Mouse (Mus musculus): Measurements from ENCODE around the gene Zfp672.

GRCm38 (mm10) chr11:58357844-58358534 lies 27.9 kb upstream of the Zfp672 start:
- no peak for TF ChIP-seq CTCF (IDR thresholded peaks at IDR 0.05; ENCODE audit: control insufficient read depth, insufficient read depth, low read length)
- no peak for TF ChIP-seq POLR2A (IDR thresholded peaks at IDR 0.05; ENCODE audit: borderline replicate concordance, control insufficient read depth, low read depth, low read length)
